Mouse (Mus musculus) liver, adult 2 months (tissue): ENCODE results near the gene Mon1a.

Experiments used
- CTCF ChIP-seq: fragments of 200-500 bp; IDR thresholded peaks from 2 replicates; pipeline ENCODE4 v1.5.1; 2011; ENCODE audit warnings: low read depth, low read length, control low read depth
- POLR2A ChIP-seq: fragments of 200-500 bp; IDR thresholded peaks from 2 replicates; pipeline ENCODE4 v1.6.1; 2011; ENCODE audit warnings: low read length, control low read depth; ENCODE audit not compliant: insufficient read depth; ENCODE audit errors: extremely low read depth

- no peak for TF ChIP-seq CTCF
- peak; percentile 69 for TF ChIP-seq POLR2A
Observed at GRCm38 (mm10) chr9:107887804-107888266, at the start of gene Mon1a.
